Mouse (Mus musculus) c-Kit-positive CD71-negative TER-119-negative erythroid progenitor cells, embryonic 14.5 days (primary cell): ENCODE results near the gene Cox6b1.
A peak's percentile ranks its signal among the peaks of the same experiment; 100 is the strongest.

Experiments
- DNase-seq: peaks from one replicate; pipeline ENCODE4 v3.0.0-alpha.2; 2013; ENCODE audit warnings: low read depth

The Cox6b1 gene

GRCm38 (mm10) chr7:30625530-30626384, at the start of gene Cox6b1:
Gene Cox6b1, minus strand, starts transcription at chr7:30626151.
- DNase-seq = peak; percentile 84

GRCm38 (mm10) chr7:30671480-30671879, 45.5 kb upstream of the Cox6b1 start, which contains the start of gene Pmis2:
Gene Pmis2, minus strand, starts transcription at chr7:30671605.
- no peak for DNase-seq

- peak; percentile 47 for DNase-seq
Observed at GRCm38 (mm10) chr7:30669229-30669628, 43.3 kb upstream of the Cox6b1 start.

- DNase-seq = no peak
Observed at GRCm38 (mm10) chr7:30665321-30665720, 39.4 kb upstream of the Cox6b1 start.

- peak; percentile 94 for DNase-seq
Observed at GRCm38 (mm10) chr7:30664529-30665200, 38.7 kb upstream of the Cox6b1 start, which contains the start of gene Haus5. Gene Haus5, minus strand, starts transcription at chr7:30664994.

GRCm38 (mm10) chr7:30649591-30650540, 23.9 kb upstream of the Cox6b1 start, which contains the start of gene Rbm42:
Gene Rbm42, minus strand, starts transcription at chr7:30650317.
- peak; percentile 99 for DNase-seq

- DNase-seq = no peak
Observed at GRCm38 (mm10) chr7:30639083-30639482, 13.1 kb upstream of the Cox6b1 start.

- no peak for DNase-seq
Observed at GRCm38 (mm10) chr7:30636395-30636794, 10.4 kb upstream of the Cox6b1 start.

GRCm38 (mm10) chr7:30635752-30636151, 9.8 kb upstream of the Cox6b1 start, which contains the start of gene Etv2:
Gene Etv2, minus strand, starts transcription at chr7:30635852.
- DNase-seq = no peak

- DNase-seq = peak; percentile 47
Observed at GRCm38 (mm10) chr7:30634621-30635020, 8.7 kb upstream of the Cox6b1 start.

- no peak for DNase-seq
Observed at GRCm38 (mm10) chr7:30633762-30634412, 7.9 kb upstream of the Cox6b1 start.

GRCm38 (mm10) chr7:30629013-30629412, 3.1 kb upstream of the Cox6b1 start:
- no peak for DNase-seq

GRCm38 (mm10) chr7:30626647-30627046, 696 bp upstream of the Cox6b1 start:
- no peak for DNase-seq

- no peak for DNase-seq
Observed at GRCm38 (mm10) chr7:30619202-30619601, 6.7 kb downstream of the Cox6b1 start.

GRCm38 (mm10) chr7:30618658-30619057, 7.3 kb downstream of the Cox6b1 start:
- DNase-seq = no peak

GRCm38 (mm10) chr7:30615049-30615760, 10.7 kb downstream of the Cox6b1 start:
- DNase-seq = no peak

GRCm38 (mm10) chr7:30614454-30614853, 11.5 kb downstream of the Cox6b1 start:
- no peak for DNase-seq

- peak; percentile 60 for DNase-seq
Observed at GRCm38 (mm10) chr7:30613529-30614112, 12.3 kb downstream of the Cox6b1 start.

- no peak for DNase-seq
Observed at GRCm38 (mm10) chr7:30612654-30613402, 13.1 kb downstream of the Cox6b1 start, which contains the start of gene Upk1a. Gene Upk1a, minus strand, starts transcription at chr7:30612847.
